Mouse (Mus musculus): ENCODE measurements around the gene Ica1. TPM values are rescaled to one million over a fixed set of nuclear protein-coding genes. Genes with fewer than 3 reads are reported as not detected.

Gene Ica1
- polyA plus RNA-seq (2012; rRNA removed): 1.5 and 2.4 TPM in 2 replicates

DNA sequence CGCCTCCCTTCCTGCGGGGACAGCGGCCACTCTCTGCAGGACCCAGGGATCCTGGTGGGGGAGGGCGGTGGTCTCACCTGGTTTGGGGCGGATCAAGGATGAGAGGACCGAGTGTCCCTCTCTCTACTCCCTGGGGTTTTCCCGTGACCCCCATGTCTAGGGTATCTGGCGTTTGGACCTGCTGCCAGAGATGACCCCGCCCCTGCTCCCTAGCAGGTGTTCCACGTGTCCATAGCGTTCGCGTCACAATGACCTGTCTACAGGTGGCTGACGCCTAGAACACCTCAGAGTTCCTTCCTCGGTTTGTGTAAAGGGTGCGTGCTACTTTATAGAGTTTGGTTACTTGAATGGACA lies at the start of gene Ica1:
Gene Ica1, minus strand, starts transcription at position 193 of the 354 bp plus-strand sequence.

Other genes starting within 250 kb of the Ica1 start
- not detected in 2 replicates for gene Nxph1, start 169.9 kb upstream of the Ica1 start, polyA plus RNA-seq (2012; rRNA removed)

Data from ovary, adult 2 months (tissue).